Mouse (Mus musculus) erythroblast, embryonic 14.5 days (primary cell): ENCODE results near the gene Rnf187.

ENCODE experiments used
- GATA1 ChIP-seq: IDR thresholded peaks from 2 replicates; pipeline ENCODE4 v1.6.1; 2012; ENCODE audit warnings: low read length, inconsistent platforms, mixed read lengths
- TAL1 ChIP-seq: IDR thresholded peaks from 3 replicates; pipeline ENCODE4 v1.6.1; 2012; ENCODE audit warnings: low read length, inconsistent platforms, mixed read lengths

DNA sequence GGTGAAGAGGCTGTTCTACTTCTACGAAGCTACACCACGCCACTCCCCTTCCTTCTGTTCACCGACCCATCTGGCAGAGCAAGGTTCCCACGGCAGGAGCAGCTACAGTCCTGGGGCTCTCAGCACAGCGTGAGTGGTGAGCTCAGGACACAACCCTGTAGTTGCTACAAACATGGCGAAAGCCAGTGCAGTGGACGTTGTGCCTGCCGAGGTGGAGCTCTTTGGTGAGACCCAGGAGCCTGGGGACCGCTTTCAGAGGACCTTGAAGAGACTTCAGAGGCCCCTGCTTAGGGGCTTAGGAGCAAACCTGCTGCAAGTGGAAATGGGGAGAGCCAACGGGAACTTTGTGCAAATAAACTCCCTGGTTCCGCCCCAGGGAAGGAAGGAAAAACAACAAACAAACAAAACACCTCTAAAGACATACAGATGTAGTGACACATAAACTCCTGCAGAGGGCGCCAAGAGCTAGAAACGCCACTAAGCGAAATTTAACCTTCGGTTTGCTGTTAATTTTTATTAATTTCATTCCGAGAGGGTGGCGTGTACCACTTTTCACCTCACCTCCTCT lies 24.2 kb downstream of the Rnf187 start:
- TF ChIP-seq TAL1 = no peak
- TF ChIP-seq GATA1 = no peak
